Mouse (Mus musculus) G1E (cell line): ENCODE results near the gene Ing5.

Source experiments
- CTCF ChIP-seq: IDR thresholded peaks from 2 replicates; pipeline ENCODE4 v1.5.1; 2012; ENCODE audit warnings: low read depth, low read length, inconsistent platforms, mixed read lengths
- GATA1 ChIP-seq: IDR thresholded peaks from 2 replicates; pipeline ENCODE4 v1.6.1; 2012; ENCODE audit warnings: borderline replicate concordance, low read length, inconsistent platforms, mixed read lengths
- TAL1 ChIP-seq: conservative IDR thresholded peaks from 2 replicates; pipeline ENCODE4 v1.6.1; 2012; ENCODE audit warnings: low read depth, low read length, inconsistent platforms, mixed read lengths

GRCm38 (mm10) chr1:93802771-93803170 lies 994 bp upstream of the Ing5 start:
- TF ChIP-seq CTCF (no peak), GATA1 (no peak), TAL1 (no peak; the same call in 1 of the 2 replicates)
